Mouse (Mus musculus): ENCODE measurements at regions not wholly inside any gene's neighbourhood (a gene's known extent, or its start where the extent isn't known, plus 50 kb on each side); places are given as distances from the start of the nearest gene placed in this dataset.

- no peak for DNase-seq (ENCODE audit: low spot score in 2 of 2)
These were observed 58.6 kb upstream of the Vgll2 start for GRCm38 (mm10) chr10:51963671-51964070.

- DNase-seq (ENCODE audit: low spot score in 2 of 2) = no peak
These were observed 52.2 kb upstream of the Vgll2 start for GRCm38 (mm10) chr10:51970113-51970512.

Measured in cerebellum, postnatal 4 days (tissue).